In genomic region chr4:139639801-139640200, GRCm38 (mm10) we compare ENCODE assay signal across 14 mouse cellular contexts. TPM values are rescaled to one million over a fixed set of nuclear protein-coding genes. Genes with fewer than 3 reads are reported as not detected.
DNase-seq lines count a peak whose midpoint lies in the region; ATAC-seq and TF ChIP-seq lines count a peak whose summit lies in the region.
"Had no signal": no experiment of that assay in that cellular context is flagged by ENCODE, and none has a peak within 500 bp of the region (broad histone marks: within the 10 kb centered on the region; RNA-seq: fewer than 3 reads in every experiment).

No protein-coding gene starts in this region.

- ATAC-seq in heart, embryonic 13.5 days (ENCODE audit: extremely low read depth, insufficient number of reproducible peaks, low FRiP score, low TSS enrichment), result no peak
- ATAC-seq in hindbrain, embryonic 11.5 days (ENCODE audit: low FRiP score), result peak; percentile 26; the same call in 1 of the 2 replicates
- peak; percentile 8; the same call in 1 of the 2 replicates for ATAC-seq in neural tube, embryonic 13.5 days (ENCODE audit: low read depth)
- ATAC-seq in lung, postnatal 0 days, result no peak

- H3K27ac ChIP-seq in heart, embryonic 13.5 days (replicated peaks), result no peak overlapping the region
- H3K27ac ChIP-seq in heart, adult 2 months, result no peak overlapping the region
- 0 out of 2 replicates have a peak overlapping the region, but pooled peaks have one; percentile 45 for H3K27ac ChIP-seq in hindbrain, embryonic 11.5 days (ENCODE audit: low read depth, low read length)
- peak overlapping the region; percentile 64 for H3K27ac ChIP-seq in neural tube, embryonic 13.5 days (replicated peaks)
- H3K27ac ChIP-seq in lung, postnatal 0 days (ENCODE audit: low read length), result no peak overlapping the region

- no peak for DNase-seq in heart, adult 2 months
- peak; percentile 49 for DNase-seq in hindbrain, embryonic 11.5 days (ENCODE audit: low spot score)
- DNase-seq in kidney, postnatal 14 days, result peak; percentile 65
- DNase-seq in urinary bladder, adult 18-20 months (ENCODE audit: low spot score in 2 of 2), result no peak
- no peak for DNase-seq in right cerebral cortex, adult 2 months (ENCODE audit: low spot score in 2 of 2)
- no peak for DNase-seq in lung, postnatal 0 days (ENCODE audit: low spot score)
- DNase-seq: cerebellum, adult 9-11 months; thymus, postnatal 36 days had no signal

- TF ChIP-seq CTCF in heart, adult 2 months (IDR thresholded peaks at IDR 0.05), result no peak
- TF ChIP-seq CTCF in lung, postnatal 0 days (IDR thresholded peaks at IDR 0.05), result no peak

- peak overlapping the region; percentile 21; the same call in 1 of the 2 replicates for H3K9ac ChIP-seq in heart, embryonic 13.5 days
- no peak overlapping the region for H3K9ac ChIP-seq in heart, adult 2 months (ENCODE audit: low read depth, low read length)
- no peak overlapping the region for H3K9ac ChIP-seq in hindbrain, embryonic 11.5 days (ENCODE audit: low read depth, low read length)
- peak overlapping the region; percentile 38 for H3K9ac ChIP-seq in neural tube, embryonic 13.5 days
- H3K9ac ChIP-seq in lung, postnatal 0 days (replicated peaks; ENCODE audit: low read depth), result no peak overlapping the region

- TF ChIP-seq EP300 in heart, adult 2 months (IDR thresholded peaks at IDR 0.05; ENCODE audit: insufficient read depth, low read depth, low read length), result no peak
- TF ChIP-seq EP300 in lung, postnatal 0 days (IDR thresholded peaks at IDR 0.05), result no peak

- no peaks in the 10 kb centered on the region; the same call in 1 of the 2 replicates for H3K36me3 ChIP-seq in heart, embryonic 13.5 days
- no peaks in the 10 kb centered on the region for H3K36me3 ChIP-seq in heart, adult 2 months (ENCODE audit: control insufficient read depth, insufficient read depth, low read length)
- H3K36me3 ChIP-seq in hindbrain, embryonic 11.5 days (ENCODE audit: control insufficient read depth, insufficient read depth, low read length), result no peaks in the 10 kb centered on the region
- peaks cover 31% of the 10 kb centered on the region for H3K36me3 ChIP-seq in neural tube, embryonic 13.5 days
- peaks cover 5% of the 10 kb centered on the region for H3K36me3 ChIP-seq in lung, postnatal 0 days (ENCODE audit: insufficient read depth, low read length)

- no peak overlapping the region for H3K4me2 ChIP-seq in heart, embryonic 13.5 days
- H3K4me2 ChIP-seq in hindbrain, embryonic 11.5 days (replicated peaks; ENCODE audit: low read depth, low read length), result no peak overlapping the region
- H3K4me2 ChIP-seq in neural tube, embryonic 13.5 days, result no peak overlapping the region
- H3K4me2 ChIP-seq in lung, postnatal 0 days (replicated peaks; ENCODE audit: low read depth, low read length), result no peak overlapping the region

- peaks cover 59% of the 10 kb centered on the region for H3K27me3 ChIP-seq in heart, embryonic 13.5 days (replicated peaks)
- H3K27me3 ChIP-seq in heart, adult 2 months (ENCODE audit: control insufficient read depth, insufficient read depth, low read length), result no peaks in the 10 kb centered on the region
- H3K27me3 ChIP-seq in hindbrain, embryonic 11.5 days (ENCODE audit: control insufficient read depth, insufficient read depth, low read length), result peaks cover 8% of the 10 kb centered on the region
- H3K27me3 ChIP-seq in neural tube, embryonic 13.5 days, result peaks cover 30% of the 10 kb centered on the region
- no peaks in the 10 kb centered on the region for H3K27me3 ChIP-seq in lung, postnatal 0 days (replicated peaks; ENCODE audit: insufficient read depth, low read length)

- 73% methylated on average over 12 of the region's 12 CpGs for WGBS in heart, embryonic 13.5 days
- 82% methylated on average over 12 of the region's 12 CpGs for WGBS in heart, adult 2 months
- 23% methylated on average over 12 of the region's 12 CpGs for WGBS in hindbrain, embryonic 11.5 days
- WGBS in neural tube, embryonic 13.5 days, result 4% methylated on average over 12 of the region's 12 CpGs
- 73% methylated on average over 12 of the region's 12 CpGs for whole genome bisulfite sequencing in lung, postnatal 0 days

- intact Hi-C loops in heart, adult 2 months (cut with DNase I), result no loop called here

- H3K4me1 ChIP-seq in heart, embryonic 13.5 days, result peaks cover 16% of the 10 kb centered on the region
- no peaks in the 10 kb centered on the region for H3K4me1 ChIP-seq in heart, adult 2 months (ENCODE audit: control insufficient read depth, insufficient read depth, low read length)
- H3K4me1 ChIP-seq in hindbrain, embryonic 11.5 days (replicated peaks; ENCODE audit: control insufficient read depth, insufficient read depth, low read length), result peaks cover 17% of the 10 kb centered on the region
- H3K4me1 ChIP-seq in neural tube, embryonic 13.5 days (replicated peaks), result peaks cover 43% of the 10 kb centered on the region
- no peaks in the 10 kb centered on the region for H3K4me1 ChIP-seq in lung, postnatal 0 days (ENCODE audit: insufficient read depth, low read depth, low read length)

- no peaks in the 10 kb centered on the region for H3K79me2 ChIP-seq in heart, adult 2 months (replicated peaks; ENCODE audit: control insufficient read depth, insufficient read depth, low read length)

- H3K4me3 ChIP-seq in heart, embryonic 13.5 days, result no peak overlapping the region
- H3K4me3 ChIP-seq in heart, adult 2 months, result no peak overlapping the region
- no peak overlapping the region for H3K4me3 ChIP-seq in hindbrain, embryonic 11.5 days (ENCODE audit: low read depth, low read length)
- H3K4me3 ChIP-seq in neural tube, embryonic 13.5 days, result no peak overlapping the region
- no peak overlapping the region for H3K4me3 ChIP-seq in lung, postnatal 0 days (ENCODE audit: low read depth, low read length)

- no peaks in the 10 kb centered on the region for H3K9me3 ChIP-seq in heart, embryonic 13.5 days
- no peaks in the 10 kb centered on the region for H3K9me3 ChIP-seq in hindbrain, embryonic 11.5 days (ENCODE audit: control insufficient read depth, low read length)
- no peaks in the 10 kb centered on the region for H3K9me3 ChIP-seq in neural tube, embryonic 13.5 days
- no peaks in the 10 kb centered on the region for H3K9me3 ChIP-seq in lung, postnatal 0 days (ENCODE audit: low read length)

- no peak for TF ChIP-seq POLR2A in heart, adult 2 months (IDR thresholded peaks at IDR 0.05; ENCODE audit: insufficient read depth, low read depth, low read length)

RNA-seq across cellular contexts. Expression of gene Tas1r2, which starts 13.5 kb away (rescaled TPM):
- not detected in 2 replicates for polyA plus RNA-seq in heart, embryonic 13.5 days (2015; fragmentation: Nextera tagmentation; extraction: Ambion mirVana)
- total RNA-seq in heart, adult 2 months (2021), result not detected
- polyA plus RNA-seq in heart, adult 2 months (2012; rRNA removed), result not detected in 2 replicates
- polyA plus RNA-seq in hindbrain, embryonic 11.5 days (2014; fragmentation: Nextera tagmentation; extraction: Ambion mirVana), result not detected in 2 replicates
- not detected in 2 replicates for polyA plus RNA-seq in neural tube, embryonic 13.5 days (2015; fragmentation: Nextera tagmentation; extraction: Ambion mirVana)
- polyA plus RNA-seq in lung, postnatal 0 days (2015; fragmentation: Nextera tagmentation; extraction: Ambion mirVana), result not detected in 2 replicates
- total RNA-seq: gastrocnemius, postnatal 4 days; heart, postnatal 25 days; layer of hippocampus, adult 8-10 months; liver, adult 2 months had no signal

RNA-seq across cellular contexts. Expression of gene Aldh4a1, which starts 17.1 kb away (rescaled TPM):
- 18.8 and 23.2 TPM in 2 replicates for polyA plus RNA-seq in heart, embryonic 13.5 days (2015; fragmentation: Nextera tagmentation; extraction: Ambion mirVana)
- 10 to 100 TPM; 79.7 to 96.7 TPM for total RNA-seq in heart, adult 2 months (2021)
- polyA plus RNA-seq in heart, adult 2 months (2012; rRNA removed), result 120 and 149 TPM in 2 replicates
- 7.8 and 8.8 TPM in 2 replicates for polyA plus RNA-seq in hindbrain, embryonic 11.5 days (2014; fragmentation: Nextera tagmentation; extraction: Ambion mirVana)
- polyA plus RNA-seq in neural tube, embryonic 13.5 days (2015; fragmentation: Nextera tagmentation; extraction: Ambion mirVana), result 23.6 and 24.5 TPM in 2 replicates
- polyA plus RNA-seq in lung, postnatal 0 days (2015; fragmentation: Nextera tagmentation; extraction: Ambion mirVana), result 13.4 and 19.7 TPM in 2 replicates

RNA-seq across cellular contexts. Expression of gene Gm21969, which starts 36.8 kb away (rescaled TPM):
- polyA plus RNA-seq in heart, embryonic 13.5 days (2015; fragmentation: Nextera tagmentation; extraction: Ambion mirVana), result not detected in 2 replicates
- not detected for total RNA-seq in heart, adult 2 months (2021)
- polyA plus RNA-seq in heart, adult 2 months (2012; rRNA removed), result 0.06 TPM in 1 of 2 replicates, not detected in the other
- polyA plus RNA-seq in hindbrain, embryonic 11.5 days (2014; fragmentation: Nextera tagmentation; extraction: Ambion mirVana), result not detected in 2 replicates
- not detected in 2 replicates for polyA plus RNA-seq in neural tube, embryonic 13.5 days (2015; fragmentation: Nextera tagmentation; extraction: Ambion mirVana)
- polyA plus RNA-seq in lung, postnatal 0 days (2015; fragmentation: Nextera tagmentation; extraction: Ambion mirVana), result not detected in 2 replicates
- total RNA-seq: gastrocnemius, postnatal 4 days; heart, postnatal 25 days; layer of hippocampus, adult 8-10 months had no signal

Comparison
In these comparisons a context has a peak if more than half of its experiments do, and no peak if none do; other contexts are left out.
1. H3K9ac ChIP-seq: peak in heart, embryonic 13.5 days (single experiment) and neural tube, embryonic 13.5 days (single experiment); none in heart, adult 2 months (single experiment), hindbrain, embryonic 11.5 days (single experiment) and lung, postnatal 0 days (single experiment).
2. ATAC-seq: peak in hindbrain, embryonic 11.5 days (single experiment) and neural tube, embryonic 13.5 days (single experiment); none in heart, embryonic 13.5 days (single experiment) and lung, postnatal 0 days (single experiment).
3. H3K27ac ChIP-seq: peak in hindbrain, embryonic 11.5 days (single experiment) and neural tube, embryonic 13.5 days (single experiment); none in heart, embryonic 13.5 days (single experiment), heart, adult 2 months (single experiment) and lung, postnatal 0 days (single experiment).
4. DNase-seq: peak in hindbrain, embryonic 11.5 days (single experiment) and kidney, postnatal 14 days (single experiment); none in heart, adult 2 months (0 of 2), urinary bladder, adult 18-20 months (0 of 2), right cerebral cortex, adult 2 months (0 of 2) and lung, postnatal 0 days (single experiment).